Mouse (Mus musculus): ENCODE measurements around the gene Sh3pxd2a.

Gene Sh3pxd2a

DNA sequence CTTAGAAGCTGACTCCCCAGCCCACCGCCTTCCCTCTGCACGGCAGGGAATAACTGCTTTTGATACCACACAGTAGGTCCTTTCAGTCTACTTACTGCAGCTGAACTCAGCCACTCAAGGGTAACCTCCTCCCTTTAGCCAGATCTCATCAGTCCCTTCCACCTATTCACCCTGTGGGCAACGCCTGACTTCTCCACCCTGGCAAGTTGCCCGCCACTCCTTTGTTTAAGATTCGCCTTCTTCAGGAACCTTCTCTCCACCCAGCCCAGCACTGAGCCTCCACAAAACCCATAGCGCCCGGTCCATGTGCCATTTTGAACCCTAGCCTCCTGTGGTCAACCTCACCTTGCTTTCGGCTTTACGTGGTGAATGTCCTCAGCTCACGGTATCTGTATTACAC, 161.1 kb downstream of the Sh3pxd2a start:
- no peak for DNase-seq

DNA sequence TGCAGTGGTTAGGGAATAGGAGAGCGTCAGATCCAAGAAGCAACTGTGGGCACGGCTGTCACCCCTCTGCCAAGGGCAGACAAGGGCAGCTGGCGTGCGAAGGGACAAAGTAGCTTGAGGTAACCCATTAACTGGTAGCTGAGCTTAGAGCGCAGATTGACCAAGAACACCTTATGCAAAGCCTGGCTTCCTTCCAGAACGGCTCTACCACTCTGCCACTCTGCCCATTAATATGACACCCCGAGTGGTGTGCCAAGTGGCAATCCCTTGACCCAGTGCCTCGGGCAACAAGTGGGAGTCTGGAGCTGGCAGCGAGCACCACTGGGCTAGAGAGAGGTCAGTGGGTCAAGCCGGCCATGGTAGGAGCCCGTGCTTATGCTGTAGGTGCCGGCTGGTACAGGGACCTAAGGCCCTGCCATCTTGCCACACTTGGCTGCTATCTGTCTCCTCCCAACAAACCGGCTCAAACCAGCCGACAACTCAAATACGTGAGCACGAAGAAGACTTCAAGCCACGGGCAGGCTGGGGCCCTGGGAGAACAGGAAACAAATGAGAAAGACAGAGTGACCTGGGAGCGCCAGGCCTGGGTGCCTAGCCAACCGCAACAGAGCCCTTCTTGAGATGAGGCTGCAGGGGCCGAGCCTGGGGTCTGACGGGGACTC, 161.9 kb downstream of the Sh3pxd2a start:
- DNase-seq = no peak

DNA sequence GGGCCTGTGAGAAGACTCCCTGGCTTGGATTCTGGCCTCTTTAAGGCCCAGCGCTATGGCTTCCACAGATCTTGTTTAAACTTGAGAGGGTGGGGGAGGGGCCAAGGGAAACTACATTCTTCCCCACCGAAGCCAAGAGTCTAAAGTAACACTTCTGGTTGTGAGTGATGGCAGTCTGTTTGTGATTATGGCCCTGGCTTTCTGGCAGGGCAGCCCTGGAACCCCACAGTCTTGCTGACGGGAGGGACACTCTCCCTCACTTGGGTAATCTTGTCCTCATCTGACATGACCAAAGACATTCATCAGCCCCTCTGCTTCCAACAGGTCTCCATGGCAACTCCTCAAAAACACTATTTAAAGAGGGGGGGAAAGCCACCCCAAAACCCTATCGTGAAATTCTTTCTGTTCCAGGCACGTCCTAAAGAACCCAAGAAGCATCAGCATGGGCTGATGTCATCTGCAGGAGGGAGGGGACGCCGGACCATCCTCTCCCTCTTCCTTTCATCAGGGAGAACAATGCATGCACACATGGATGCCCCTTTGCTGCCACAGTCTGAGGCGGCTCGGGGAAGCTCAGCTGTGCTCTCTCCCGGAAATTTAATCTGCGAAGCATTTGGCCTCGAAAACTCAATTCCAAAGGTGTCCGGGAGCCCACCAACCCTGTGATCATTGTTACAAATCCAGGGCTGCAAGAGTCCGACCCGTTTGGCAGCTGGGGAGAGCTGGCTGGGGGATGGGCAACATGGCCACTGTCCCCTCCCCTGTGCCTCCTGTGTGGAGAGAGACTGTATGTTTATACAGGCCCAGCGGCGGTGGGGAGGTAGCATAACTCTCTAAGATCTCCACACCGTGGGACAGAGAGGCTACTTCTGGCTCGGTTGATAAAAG, 162.7 kb downstream of the Sh3pxd2a start:
- no peak for DNase-seq

DNA sequence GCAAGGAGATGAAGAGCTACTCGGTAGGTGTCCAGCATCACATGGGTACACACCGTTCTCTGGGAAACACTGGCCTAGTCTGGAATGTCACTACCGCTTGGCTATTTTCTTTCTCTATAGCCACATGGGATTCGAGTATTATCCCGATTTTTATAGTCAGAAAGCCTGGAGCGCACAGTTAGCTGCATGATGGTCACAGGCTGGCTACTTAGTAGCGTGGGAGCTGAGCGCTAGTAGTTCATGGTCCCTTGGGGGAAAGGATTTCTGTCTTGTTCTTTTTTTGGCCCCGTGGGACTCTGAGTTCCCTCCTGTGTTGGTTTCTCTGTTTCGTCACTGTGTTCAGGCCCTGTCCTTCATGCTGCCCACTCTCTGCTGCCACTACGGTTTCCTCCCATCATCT, 166.1 kb downstream of the Sh3pxd2a start:
- no peak for DNase-seq

DNA sequence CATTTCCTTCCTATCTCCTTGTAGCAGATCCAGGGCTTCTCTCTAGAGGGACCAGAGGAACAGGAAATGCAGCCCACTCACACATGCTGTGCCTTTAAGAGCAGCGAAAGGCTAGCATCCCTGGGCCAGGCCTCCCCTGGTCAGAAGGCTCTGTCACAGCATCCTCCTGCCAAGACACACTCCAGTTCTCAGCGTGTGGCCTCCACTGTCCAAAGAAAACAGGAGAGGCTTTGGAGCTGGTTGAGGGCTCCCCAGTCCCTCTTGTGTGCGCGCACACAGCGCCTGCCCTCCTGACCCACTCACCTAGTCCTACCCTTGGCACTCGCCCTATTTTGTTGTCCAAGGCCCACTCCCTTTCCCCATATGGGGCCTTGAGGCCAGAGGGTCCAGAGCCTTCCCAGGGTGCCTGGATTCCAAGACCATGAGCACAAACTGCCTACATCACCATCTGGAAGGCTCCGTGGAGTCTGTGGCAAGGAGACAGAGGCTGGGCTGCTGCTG, 171.7 kb downstream of the Sh3pxd2a start:
- no peak for DNase-seq

DNA sequence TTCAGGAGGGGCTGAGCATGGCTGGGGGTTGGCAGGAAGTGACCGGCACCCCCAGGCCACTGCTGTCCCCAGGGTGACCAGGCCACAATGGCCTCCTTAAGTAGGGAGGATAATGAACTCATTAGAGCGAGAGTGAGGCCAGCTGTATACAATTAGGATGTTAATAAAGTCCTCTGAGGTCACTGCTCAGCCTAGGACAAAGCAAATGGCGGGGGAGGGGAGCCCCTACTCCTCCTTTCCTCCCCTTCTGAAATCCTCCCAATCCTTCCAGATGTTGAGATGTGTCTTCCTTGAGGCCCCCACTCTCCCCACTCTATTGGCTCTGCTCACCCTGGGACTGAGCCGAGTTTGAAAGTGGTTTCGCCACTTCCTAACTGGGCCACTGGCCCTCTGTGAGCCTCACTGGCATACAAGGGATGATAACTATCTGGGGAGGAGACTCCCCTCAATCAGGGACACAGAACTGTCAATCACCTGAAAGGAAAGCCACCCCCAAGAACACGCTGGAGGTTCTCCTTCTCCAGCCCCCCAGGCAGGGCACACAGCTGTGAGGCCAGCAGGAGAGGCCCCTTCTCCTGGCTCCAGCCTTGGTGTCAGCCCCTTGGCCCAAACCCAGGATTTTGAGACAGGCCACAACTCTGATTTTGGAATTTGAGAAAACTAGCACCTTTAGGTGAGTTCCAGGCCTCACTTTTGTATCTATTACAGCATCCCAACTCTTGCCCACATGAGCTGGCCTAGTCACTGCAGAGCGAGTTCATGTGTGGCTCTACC, 172.7 kb downstream of the Sh3pxd2a start:
- no peak for DNase-seq

GRCm38 (mm10) chr19:47286886-47287450, 177.2 kb downstream of the Sh3pxd2a start:
- no peak for DNase-seq

GRCm38 (mm10) chr19:47285581-47285980, 178.6 kb downstream of the Sh3pxd2a start:
- no peak for DNase-seq

DNA sequence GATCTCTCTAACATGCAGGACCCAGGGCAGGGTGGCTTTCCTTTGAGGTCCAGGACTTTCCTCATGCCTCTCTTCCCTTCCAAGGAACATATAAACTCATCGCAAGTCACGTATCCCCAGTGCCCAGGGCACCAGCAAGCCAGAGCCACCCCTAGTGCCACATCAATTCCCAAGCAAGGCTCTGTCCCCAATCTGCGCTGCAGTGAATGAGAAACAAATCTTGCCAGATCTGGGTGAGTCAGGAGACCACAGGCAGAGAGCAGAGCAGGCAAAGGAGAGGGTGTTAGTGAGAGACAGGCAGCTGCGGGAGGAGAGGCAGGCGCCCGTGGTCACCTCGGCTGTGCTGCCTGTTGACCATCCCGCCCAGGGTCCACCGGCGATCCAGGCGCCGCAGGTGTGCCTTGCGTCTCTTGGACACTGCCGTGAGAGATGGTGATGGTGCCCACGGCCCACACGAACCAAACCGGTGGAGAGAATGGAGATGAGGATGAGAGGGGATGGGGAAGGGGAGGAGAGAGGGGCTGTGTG, 181.4 kb downstream of the Sh3pxd2a start:
- no peak for DNase-seq

DNA sequence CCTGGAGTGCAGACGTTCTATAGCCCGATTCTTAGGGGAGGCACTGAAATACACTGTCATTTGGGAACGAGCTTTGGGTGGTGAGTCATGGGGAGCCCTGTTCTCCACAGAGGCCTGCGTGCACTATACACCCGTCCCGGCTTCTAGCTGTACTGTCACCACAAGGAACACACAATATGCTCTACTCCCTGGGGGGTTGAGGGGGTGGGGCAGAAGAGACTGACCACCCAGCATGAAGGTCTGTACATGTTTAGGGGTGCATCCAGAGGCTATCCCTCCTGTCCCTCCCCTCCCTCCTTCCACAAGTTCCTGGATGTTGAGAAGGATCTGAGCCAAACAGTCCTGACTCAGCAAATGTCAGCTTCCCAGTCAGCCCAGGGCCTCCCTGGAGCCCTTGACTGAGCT, 182.1 kb downstream of the Sh3pxd2a start:
- DNase-seq = no peak

DNA sequence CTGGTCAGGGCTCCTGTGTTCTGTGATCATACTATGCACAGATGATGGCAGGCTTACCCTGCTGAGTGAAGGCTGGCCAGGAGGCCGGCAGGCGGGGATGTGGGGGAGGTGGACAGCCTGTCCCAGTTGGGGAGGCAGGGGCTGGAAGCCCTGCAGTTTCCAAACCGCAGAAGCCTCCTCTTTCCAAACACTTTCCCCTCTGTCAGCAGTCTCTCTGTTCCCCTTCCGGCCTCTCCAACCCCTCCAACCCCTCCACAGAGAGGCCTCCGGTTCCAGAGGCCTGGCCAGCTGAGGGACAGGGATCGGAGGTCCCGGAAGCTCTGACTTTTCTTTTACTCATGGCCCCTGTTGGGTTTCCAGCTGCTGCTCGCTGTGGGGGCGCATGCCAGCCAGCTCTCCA, 183.3 kb downstream of the Sh3pxd2a start:
- DNase-seq = no peak

DNA sequence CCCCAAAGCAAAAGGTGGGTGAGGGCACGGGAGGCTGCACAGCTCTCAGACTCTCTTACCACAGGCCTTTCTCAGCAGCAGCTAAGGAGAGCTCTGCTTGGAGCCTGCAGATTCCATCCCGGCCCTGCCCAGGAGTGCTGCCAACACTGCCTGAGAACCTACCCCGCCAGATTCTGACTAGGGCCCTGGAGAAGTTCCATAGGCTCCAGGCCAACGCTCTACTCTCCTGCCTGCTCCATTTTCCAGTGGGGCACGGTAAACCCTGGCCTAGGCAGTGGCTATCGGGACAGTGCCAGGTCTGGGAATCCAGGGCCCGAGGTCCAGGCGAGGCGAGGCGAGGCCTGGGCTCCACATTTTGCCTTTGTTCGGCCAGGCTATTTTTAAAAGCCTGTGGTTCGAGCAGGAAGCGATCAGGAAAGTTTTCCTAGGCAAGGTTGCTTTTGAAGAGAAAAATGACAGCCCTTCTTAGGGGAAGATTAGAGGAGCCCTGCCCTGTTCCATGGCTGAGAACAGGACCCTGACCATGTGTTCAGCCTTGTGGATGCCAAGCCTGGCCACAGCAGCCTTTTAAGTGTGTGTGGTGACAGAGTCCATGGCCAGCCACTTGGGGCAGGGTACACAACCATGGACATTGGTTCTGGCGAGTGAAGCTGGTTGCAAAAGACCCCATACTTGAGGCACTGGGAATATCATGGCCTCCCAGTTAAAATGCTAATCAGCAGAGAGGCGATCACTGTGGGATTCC, 184.2 kb downstream of the Sh3pxd2a start:
- DNase-seq = peak; percentile 82

DNA sequence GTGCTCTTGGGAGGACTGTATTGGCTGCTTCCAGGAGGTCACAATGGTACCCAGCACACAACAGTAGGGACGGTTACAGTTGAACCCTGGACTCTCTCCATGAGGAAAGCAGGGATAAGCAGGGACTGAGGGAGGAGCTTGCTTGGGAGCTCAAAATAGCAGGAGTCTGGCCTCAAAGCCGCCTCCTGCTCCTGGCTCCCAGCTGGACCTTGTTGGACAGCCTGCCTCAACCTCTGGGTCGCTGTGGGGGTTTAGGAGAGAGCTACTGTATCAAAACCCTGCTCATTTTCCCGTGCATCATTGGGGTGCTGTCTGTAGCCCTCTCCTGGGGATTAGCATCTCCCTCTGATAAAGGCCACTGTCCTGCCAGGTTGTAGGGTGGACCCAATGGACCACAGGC, 184.8 kb downstream of the Sh3pxd2a start:
- no peak for DNase-seq

GRCm38 (mm10) chr19:47276730-47277129, 187.5 kb downstream of the Sh3pxd2a start:
- peak; percentile 67 for DNase-seq

DNA sequence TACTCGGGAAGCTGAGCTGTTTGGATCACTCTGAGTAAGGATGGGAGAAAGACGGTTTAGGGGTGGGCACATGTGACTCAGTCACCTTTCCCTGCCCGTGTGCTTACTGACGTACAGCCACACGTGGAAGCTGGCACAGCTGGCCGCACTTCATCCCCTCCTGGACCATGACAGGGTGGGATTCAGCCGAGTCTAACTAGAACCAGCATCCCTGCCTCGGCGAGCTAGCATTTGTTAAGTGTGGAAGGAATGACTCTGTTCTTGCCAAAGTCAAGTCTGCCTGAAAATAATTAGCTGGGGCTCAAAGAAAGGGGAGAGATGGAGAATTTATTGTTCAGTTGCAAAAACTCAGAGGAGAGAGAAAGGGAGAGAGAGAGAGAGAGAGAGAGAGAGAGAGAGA, 193.7 kb downstream of the Sh3pxd2a start:
- no peak for DNase-seq

- DNase-seq = no peak
These were observed 194.5 kb downstream of the Sh3pxd2a start for GRCm38 (mm10) chr19:47269729-47270128.

- no peak for DNase-seq
These were observed 197.1 kb downstream of the Sh3pxd2a start for GRCm38 (mm10) chr19:47267066-47267465.

- DNase-seq = no peak
These were observed 198.0 kb downstream of the Sh3pxd2a start for GRCm38 (mm10) chr19:47266070-47266801.

- DNase-seq = peak; percentile 61
These were observed 199.7 kb downstream of the Sh3pxd2a start for GRCm38 (mm10) chr19:47264322-47265092.

- DNase-seq = no peak
These were observed 200.6 kb downstream of the Sh3pxd2a start for GRCm38 (mm10) chr19:47263621-47264020.

Measured in right cerebral cortex, postnatal 25 days (tissue).